Mouse (Mus musculus): Measurements from ENCODE around the gene Ttll8.

Ttll8 gene

GRCm38 (mm10) chr15:88954368-88955072 lies at the start of gene Ttll8:
Gene Ttll8 (minus strand): TSS chr15:88954418.
- peak; percentile 41 for DNase-seq

- no peak for DNase-seq
Observed at GRCm38 (mm10) chr15:89001245-89001644, 47.0 kb upstream of the Ttll8 start.

GRCm38 (mm10) chr15:89000367-89000766 lies 46.1 kb upstream of the Ttll8 start:
- DNase-seq = no peak

GRCm38 (mm10) chr15:88999124-88999523 lies 44.9 kb upstream of the Ttll8 start:
- DNase-seq = peak; percentile 25

DNA sequence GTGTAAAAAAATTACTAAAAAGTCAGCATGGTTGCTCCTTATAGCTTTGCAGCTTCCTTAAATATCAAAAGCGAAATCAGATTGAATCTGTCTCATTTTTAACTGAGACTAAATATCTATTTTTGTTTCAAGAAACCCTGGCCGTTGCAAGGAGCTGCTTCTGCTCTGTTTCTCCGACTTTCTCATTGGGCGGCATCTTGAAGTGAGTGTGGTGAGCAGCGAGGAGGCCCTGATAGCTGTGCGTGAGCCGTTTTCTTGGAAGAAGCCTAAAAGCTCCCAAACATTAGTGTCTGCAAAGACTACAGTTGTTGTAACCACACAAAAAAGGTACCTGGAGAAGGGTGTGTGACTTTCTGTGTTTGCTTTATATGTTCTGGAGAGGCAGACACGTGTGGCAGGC lies 44.4 kb upstream of the Ttll8 start:
- DNase-seq = no peak

GRCm38 (mm10) chr15:88989236-88989635 lies 35.0 kb upstream of the Ttll8 start:
- peak; percentile 27 for DNase-seq

- DNase-seq = no peak
Observed at GRCm38 (mm10) chr15:88982534-88983079, 28.4 kb upstream of the Ttll8 start, which contains the start of gene Mov10l1. Gene Mov10l1 (plus strand): TSS chr15:88982909.

DNA sequence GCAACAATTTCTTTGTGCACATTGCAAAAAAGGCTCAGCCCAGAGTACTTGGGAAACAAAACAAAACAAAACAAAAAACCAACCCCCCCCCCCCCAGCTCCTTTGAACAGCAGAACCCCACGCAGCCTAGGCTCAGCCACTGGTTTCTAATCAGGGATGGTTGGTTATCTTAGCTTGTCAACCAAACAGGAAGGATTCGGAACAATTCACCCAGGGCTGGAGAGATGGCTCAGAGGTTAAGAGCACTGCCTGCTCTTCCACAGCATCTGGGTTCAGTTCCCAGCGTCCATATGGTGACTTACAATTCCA lies 24.9 kb upstream of the Ttll8 start:
- DNase-seq = no peak

DNA sequence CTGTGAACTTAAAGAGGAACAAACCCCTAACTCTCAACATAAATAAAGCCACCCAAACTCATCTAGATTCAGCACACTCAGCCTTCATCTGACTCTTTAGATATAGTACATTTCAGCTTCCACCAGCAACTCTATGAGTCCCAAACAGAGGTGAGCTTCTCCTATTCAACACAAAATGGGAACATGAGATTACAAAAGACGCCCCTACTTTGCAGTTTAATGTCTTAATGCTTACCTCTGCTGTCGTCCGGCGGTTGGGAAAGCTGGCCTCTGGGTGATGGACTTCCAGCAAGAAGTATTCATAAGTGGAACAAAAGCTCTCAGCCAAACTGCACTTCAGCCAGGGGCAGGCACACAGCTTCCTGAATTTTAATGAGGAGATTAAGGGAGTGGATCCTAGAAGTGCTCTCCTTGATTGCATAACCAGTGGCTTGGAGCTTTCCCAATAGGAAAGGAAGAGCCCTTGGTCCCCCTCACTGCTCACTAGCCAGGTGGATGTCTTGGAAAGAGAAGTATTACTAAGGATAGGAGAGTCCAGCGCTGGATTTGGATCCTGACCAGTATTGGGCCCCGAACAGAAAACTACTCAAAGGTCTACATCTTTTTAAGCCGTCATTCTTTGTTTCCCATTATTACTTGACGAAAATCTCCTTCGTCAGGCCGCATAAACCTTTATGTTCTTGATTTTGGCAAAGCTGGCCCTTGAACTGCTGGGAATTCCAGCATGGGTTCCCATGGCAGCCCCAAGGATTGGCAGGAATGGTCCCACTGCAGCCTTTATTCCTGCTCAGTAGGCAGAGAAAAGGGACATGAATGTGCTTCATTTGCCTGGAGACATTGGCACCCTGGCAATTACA lies 24.3 kb upstream of the Ttll8 start, which contains the start of gene Mlc1:
Gene Mlc1 (minus strand): TSS at position 727 of the 857 bp plus-strand sequence.
- DNase-seq = no peak

DNA sequence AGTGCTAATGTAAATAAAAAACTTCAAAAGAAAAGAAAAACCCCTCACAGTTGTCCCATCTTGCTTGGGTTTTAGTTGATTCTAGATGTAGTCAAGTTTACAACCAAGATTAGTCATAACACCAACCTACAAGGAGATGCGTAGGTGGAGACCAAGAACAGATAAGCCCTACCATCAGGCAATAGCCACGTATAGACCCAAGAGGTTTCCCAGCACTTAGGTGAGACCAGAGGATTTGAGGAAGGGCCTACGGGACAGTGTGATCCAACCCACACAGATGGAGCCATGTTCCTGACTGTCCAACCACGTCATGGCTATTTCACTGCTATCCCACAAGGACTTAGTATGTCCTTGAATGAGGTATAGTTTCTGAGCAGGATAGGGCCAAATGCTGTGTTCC lies 18.1 kb upstream of the Ttll8 start:
- no peak for DNase-seq

DNA sequence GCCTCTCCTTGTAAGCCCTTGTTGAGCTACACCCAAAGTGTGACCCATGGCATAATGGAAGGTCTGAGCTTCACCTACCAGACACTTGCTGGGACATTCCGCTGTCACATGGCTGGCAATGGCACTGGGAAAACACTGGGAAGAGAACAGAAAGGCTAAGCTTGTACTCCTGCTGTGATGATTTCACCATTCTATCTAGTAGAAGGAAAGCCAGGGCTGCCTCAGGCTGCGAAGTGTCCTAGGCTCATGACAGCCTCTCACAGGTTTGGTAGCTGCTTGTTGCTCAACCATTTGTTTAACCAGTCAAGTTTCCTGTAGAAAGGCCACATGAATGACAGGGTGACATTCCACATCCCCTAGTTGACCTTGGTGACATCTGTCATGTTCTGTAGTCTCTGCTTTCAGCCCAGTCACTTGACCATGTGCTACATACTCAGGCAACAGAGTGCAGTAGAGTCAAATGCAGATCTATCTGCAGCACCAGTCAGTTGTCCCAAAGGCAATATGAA lies 9.9 kb upstream of the Ttll8 start:
- DNase-seq = no peak

GRCm38 (mm10) chr15:88957522-88957921 lies 3.3 kb upstream of the Ttll8 start:
- DNase-seq = no peak

DNA sequence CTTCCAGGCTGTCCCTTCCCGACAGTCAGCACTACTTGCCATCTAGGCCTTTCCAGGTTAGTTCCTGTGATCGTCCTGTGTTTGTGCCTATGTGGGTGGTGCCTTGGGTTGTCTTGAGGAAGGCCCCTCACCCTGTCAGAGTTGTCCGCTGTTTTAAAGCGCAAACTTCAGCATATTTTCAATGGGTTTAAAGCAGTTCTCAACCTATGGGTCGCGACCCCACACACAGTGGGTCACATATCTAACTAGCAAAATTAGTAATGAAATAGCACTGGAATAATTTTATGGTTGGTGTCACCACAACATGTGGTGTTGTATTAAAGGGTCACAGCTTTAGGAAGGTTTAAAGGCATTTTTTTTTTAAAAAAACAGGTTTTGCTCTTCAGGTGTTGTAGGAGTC lies 1.1 kb upstream of the Ttll8 start:
- DNase-seq = no peak

- no peak for DNase-seq
Observed at GRCm38 (mm10) chr15:88951246-88951645, 3.0 kb downstream of the Ttll8 start.

DNA sequence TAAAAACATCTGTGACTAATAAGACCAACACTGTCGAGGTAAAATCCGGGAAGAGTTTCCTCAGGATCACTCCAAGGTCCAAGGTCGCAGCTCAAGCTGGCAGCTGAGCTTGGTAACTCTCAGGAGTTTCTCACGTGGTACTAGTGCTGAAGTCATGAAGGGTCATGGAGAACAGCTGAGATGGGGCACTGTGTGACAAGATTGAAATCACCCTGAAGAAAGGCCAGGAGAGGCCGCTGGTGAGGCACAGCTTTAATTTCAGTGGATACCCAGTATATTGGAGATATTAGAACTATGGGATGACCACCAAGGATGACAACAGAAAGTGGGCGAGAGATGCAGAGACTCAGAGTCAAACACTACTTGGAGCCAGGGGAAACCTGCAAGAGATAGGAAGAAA lies 7.4 kb downstream of the Ttll8 start:
- no peak for DNase-seq

- no peak for DNase-seq
Observed at GRCm38 (mm10) chr15:88943896-88944551, 10.2 kb downstream of the Ttll8 start.

DNA sequence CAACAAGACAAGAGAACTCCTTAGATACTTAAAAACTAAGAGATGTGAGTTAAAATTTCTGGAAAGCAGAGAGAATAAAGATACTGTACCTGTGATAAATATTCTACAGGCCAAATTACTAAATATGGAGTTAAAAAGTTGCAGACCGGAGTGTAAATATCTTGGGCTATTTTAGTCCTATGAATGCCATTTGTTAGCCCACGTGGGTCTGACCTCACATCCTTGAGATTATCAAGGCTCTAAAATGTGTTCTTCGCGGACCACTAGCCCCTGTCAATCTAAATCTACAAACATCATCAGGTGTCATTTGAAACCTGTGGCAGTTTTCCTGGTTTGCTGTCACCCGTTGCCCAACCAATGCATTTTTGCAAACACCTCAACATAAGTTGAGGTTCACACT lies 11.4 kb downstream of the Ttll8 start:
- no peak for DNase-seq

DNA sequence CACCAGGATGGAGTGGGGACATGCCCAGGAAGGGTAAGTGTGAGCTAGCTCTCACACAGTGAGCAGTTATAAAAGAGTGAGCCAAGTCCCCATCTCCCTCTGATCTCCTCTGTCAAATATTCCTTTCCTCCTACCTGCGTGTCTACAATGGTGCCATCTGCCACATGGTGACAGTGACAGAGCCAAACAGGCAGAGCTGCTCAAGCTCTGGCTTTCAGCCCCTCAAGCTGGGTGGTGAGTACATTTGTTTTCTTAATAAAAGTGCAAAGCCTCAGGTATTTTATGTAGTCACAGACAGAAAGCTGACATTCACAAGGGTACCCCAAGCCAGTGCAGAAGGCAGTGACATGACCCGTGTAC lies 16.9 kb downstream of the Ttll8 start:
- DNase-seq = no peak

DNA sequence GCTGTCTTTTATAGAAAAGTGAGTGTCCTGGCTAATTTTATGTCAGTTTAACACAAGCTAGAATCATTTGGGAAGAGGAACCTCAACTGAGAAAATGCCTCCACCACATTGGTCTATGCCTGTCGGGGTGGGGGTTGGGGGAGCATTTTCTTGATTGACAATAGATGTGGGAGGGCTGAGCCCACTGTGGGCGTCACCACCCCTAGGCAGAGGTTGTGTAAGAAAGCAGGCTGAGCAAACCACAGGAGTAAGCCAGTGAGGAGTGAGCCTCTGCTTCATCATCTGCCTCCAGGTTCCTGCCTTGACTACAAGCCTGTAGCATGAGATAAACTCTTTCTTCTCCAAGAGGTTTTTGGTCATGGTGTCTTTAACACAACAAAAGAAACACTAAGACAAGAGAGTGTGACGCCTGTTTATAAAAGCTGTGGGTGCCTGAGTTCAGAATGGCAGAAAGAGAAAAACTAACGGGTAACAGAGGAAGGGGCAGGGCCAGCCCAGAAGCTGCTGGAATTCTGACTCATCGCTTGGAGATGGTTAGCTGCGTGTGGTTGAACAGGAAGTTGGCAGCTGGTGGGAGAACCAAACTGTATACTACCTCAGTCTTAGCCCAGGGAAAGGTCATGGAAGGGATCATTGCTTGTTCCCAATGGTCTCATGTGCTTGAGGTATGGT lies 17.5 kb downstream of the Ttll8 start:
- no peak for DNase-seq

GRCm38 (mm10) chr15:88934141-88934540 lies 20.1 kb downstream of the Ttll8 start:
- peak; percentile 31 for DNase-seq

- no peak for DNase-seq
Observed at GRCm38 (mm10) chr15:88932667-88933066, 21.6 kb downstream of the Ttll8 start.

DNA sequence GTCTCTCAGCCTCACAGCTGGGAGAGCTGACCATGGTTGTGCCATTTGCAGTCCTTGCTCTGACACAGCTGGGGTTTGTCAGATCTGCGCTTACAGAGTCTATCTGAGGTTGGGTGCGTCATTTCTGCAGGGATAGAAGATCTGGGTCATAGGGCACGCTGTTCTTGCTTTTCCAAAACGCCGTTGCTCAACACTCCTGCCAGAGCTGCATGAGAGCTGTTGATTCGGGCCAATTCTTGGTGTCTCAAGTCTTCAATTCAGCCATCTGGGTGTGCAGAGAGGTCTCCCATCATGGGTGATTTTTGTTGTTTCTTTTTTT lies 32.3 kb downstream of the Ttll8 start:
- peak; percentile 66 for DNase-seq

Data from kidney, postnatal 10 days (tissue).